Mouse (Mus musculus) midbrain, embryonic 16.5 days (tissue): ENCODE results near the gene Upk2. TPM values are rescaled to one million over a fixed set of nuclear protein-coding genes. Genes with fewer than 3 reads are reported as not detected.

Source experiments
- ATAC-seq: fragments of 200-750 bp; cut with Nextera tagmentation; 2 replicates; pipeline ENCODE4 v1.8.0; 2017; ENCODE audit warnings: moderate TSS enrichment
- H3K27ac ChIP-seq: fragments of 300-500 bp; sonication (generic); 2 replicates; pipeline ENCODE4 v1.5.1; 2014; ENCODE audit warnings: mild to moderate bottlenecking, low read length, mixed read lengths
- H3K27me3 ChIP-seq: fragments of 300-500 bp; sonication (generic); 2 replicates; pipeline ENCODE4 v1.6.1; 2014; ENCODE audit warnings: low read depth, low read length, mixed read lengths; ENCODE audit not compliant: control insufficient read depth, insufficient read depth
- H3K36me3 ChIP-seq: fragments of 300-500 bp; sonication (generic); 2 replicates; pipeline ENCODE4 v1.6.1; 2014; ENCODE audit warnings: mild to moderate bottlenecking, low read length, moderate library complexity, mixed read lengths; ENCODE audit not compliant: control insufficient read depth, insufficient read depth
- H3K4me1 ChIP-seq: fragments of 300-500 bp; sonication (generic); 2 replicates; pipeline ENCODE4 v1.6.1; 2014; ENCODE audit warnings: mild to moderate bottlenecking, low read length, mixed read lengths; ENCODE audit not compliant: control insufficient read depth, insufficient read depth
- H3K4me2 ChIP-seq: fragments of 300-500 bp; sonication (generic); 2 replicates; pipeline ENCODE4 v1.6.1; 2014; ENCODE audit warnings: mild to moderate bottlenecking, low read length, mixed read lengths
- H3K4me3 ChIP-seq: fragments of 300-500 bp; sonication (generic); 2 replicates; pipeline ENCODE4 v1.5.1; 2014; ENCODE audit warnings: low read depth, mild to moderate bottlenecking, low read length, moderate library complexity, mixed read lengths
- H3K9ac ChIP-seq: fragments of 300-500 bp; sonication (generic); 2 replicates; pipeline ENCODE4 v1.6.1; 2014; ENCODE audit warnings: low read depth, low read length, mixed read lengths
- H3K9me3 ChIP-seq: fragments of 300-500 bp; sonication (generic); replicated peaks from 2 replicates; pipeline ENCODE4 v1.6.1; 2014; ENCODE audit warnings: mild to moderate bottlenecking, low read length, mixed read lengths; ENCODE audit not compliant: control insufficient read depth, poor library complexity, severe bottlenecking
- WGBS: fragments of 180-500 bp; shearing (Covaris S2); extraction: QIAGEN DNeasy Blood & Tissue Kit; methylation state at CpG from one replicate; pipeline ENCODE4 v1.1.7; 2014; 5-methylcytosine and 5-hydroxymethylcytosine counted together
- polyA plus RNA-seq: library from polyadenylated mRNA; unstranded; fragments of >200 nt; fragmentation: Nextera tagmentation; extraction: Ambion mirVana; gene quantifications from 2 replicates; pipeline ENCODE4 v1.2.1, GENCODE M21; 2015

Gene Upk2
- polyA plus RNA-seq, 1 experiment from 2014 or later = not detected

GRCm38 (mm10) chr9:44489651-44490085 lies 34.9 kb upstream of the Upk2 start:
- no peaks in the 10 kb centered on the region for H3K9me3 ChIP-seq
- H3K4me1 ChIP-seq = peaks cover 85% of the 10 kb centered on the region
- H3K27ac ChIP-seq = peak overlapping the region; percentile 54
- no peaks in the 10 kb centered on the region for H3K27me3 ChIP-seq
- H3K9ac ChIP-seq = peak overlapping the region; percentile 52
- WGBS = 6% methylated on average over 17 of the region's 17 CpGs
- ATAC-seq = no peak
- no peak overlapping the region for H3K4me3 ChIP-seq
- peak overlapping the region; percentile 93 for H3K4me2 ChIP-seq
- H3K36me3 ChIP-seq = no peaks in the 10 kb centered on the region; the same call in 1 of the 2 replicates

- no peaks in the 10 kb centered on the region for H3K9me3 ChIP-seq
- ATAC-seq = no peak; the same call in 1 of the 2 replicates
- peak overlapping the region; percentile 52 for H3K9ac ChIP-seq
- no peaks in the 10 kb centered on the region; the same call in 1 of the 2 replicates for H3K36me3 ChIP-seq
- H3K27me3 ChIP-seq = no peaks in the 10 kb centered on the region
- peaks cover 85% of the 10 kb centered on the region for H3K4me1 ChIP-seq
- peak overlapping the region; percentile 93 for H3K4me2 ChIP-seq
- 9% methylated on average over 5 of the region's 5 CpGs for WGBS
- H3K27ac ChIP-seq = peak overlapping the region; percentile 56
- H3K4me3 ChIP-seq = no peak overlapping the region
Observed at GRCm38 (mm10) chr9:44488855-44489381, 34.1 kb upstream of the Upk2 start.

GRCm38 (mm10) chr9:44488416-44488815 lies 33.6 kb upstream of the Upk2 start:
- no peak for ATAC-seq
- 19% methylated on average over 8 of the region's 8 CpGs for WGBS
- Histone ChIP-seq H3K27ac (peak overlapping the region; percentile 56), H3K4me1 (peaks cover 80% of the 10 kb centered on the region), H3K9ac (peak overlapping the region; percentile 52), H3K36me3 (no peaks in the 10 kb centered on the region; the same call in 1 of the 2 replicates), H3K27me3 (no peaks in the 10 kb centered on the region), H3K4me3 (no peak overlapping the region), H3K9me3 (no peaks in the 10 kb centered on the region), H3K4me2 (peak overlapping the region; percentile 93)

GRCm38 (mm10) chr9:44487441-44487840 lies 32.7 kb upstream of the Upk2 start:
- Histone ChIP-seq H3K9ac (peak overlapping the region; percentile 49; the same call in 1 of the 2 replicates), H3K4me1 (peaks cover 71% of the 10 kb centered on the region), H3K4me3 (peak overlapping the region; percentile 24), H3K4me2 (peak overlapping the region; percentile 93), H3K27ac (peak overlapping the region; percentile 56; the same call in 1 of the 2 replicates), H3K27me3 (no peaks in the 10 kb centered on the region), H3K36me3 (no peaks in the 10 kb centered on the region; the same call in 1 of the 2 replicates), H3K9me3 (no peaks in the 10 kb centered on the region)
- 9% methylated on average over 7 of the region's 7 CpGs for WGBS
- no peak for ATAC-seq

GRCm38 (mm10) chr9:44486741-44487421 lies 32.1 kb upstream of the Upk2 start:
- no peak for ATAC-seq
- peak overlapping the region; percentile 24 for H3K4me3 ChIP-seq
- H3K4me2 ChIP-seq = peak overlapping the region; percentile 93
- no peaks in the 10 kb centered on the region for H3K9me3 ChIP-seq
- peaks cover 76% of the 10 kb centered on the region for H3K4me1 ChIP-seq
- H3K27me3 ChIP-seq = no peaks in the 10 kb centered on the region
- 17% methylated on average over 15 of the region's 15 CpGs for WGBS
- peak overlapping the region; percentile 49 for H3K9ac ChIP-seq
- peak overlapping the region; percentile 56; the same call in 1 of the 2 replicates for H3K27ac ChIP-seq
- no peaks in the 10 kb centered on the region; the same call in 1 of the 2 replicates for H3K36me3 ChIP-seq

GRCm38 (mm10) chr9:44486335-44486734 lies 31.6 kb upstream of the Upk2 start:
- no peak for ATAC-seq
- H3K27ac ChIP-seq = no peak overlapping the region
- H3K27me3 ChIP-seq = no peaks in the 10 kb centered on the region
- H3K9me3 ChIP-seq = no peaks in the 10 kb centered on the region
- H3K36me3 ChIP-seq = no peaks in the 10 kb centered on the region
- H3K4me1 ChIP-seq = peaks cover 76% of the 10 kb centered on the region
- H3K4me3 ChIP-seq = peak overlapping the region; percentile 24
- WGBS = 16% methylated on average over 3 of the region's 3 CpGs
- H3K4me2 ChIP-seq = peak overlapping the region; percentile 93
- peak overlapping the region; percentile 49 for H3K9ac ChIP-seq

GRCm38 (mm10) chr9:44485516-44486161 lies 30.9 kb upstream of the Upk2 start:
- Histone ChIP-seq H3K9me3 (no peaks in the 10 kb centered on the region), H3K36me3 (no peaks in the 10 kb centered on the region), H3K27ac (no peak overlapping the region), H3K4me2 (peak overlapping the region; percentile 93), H3K4me1 (peaks cover 72% of the 10 kb centered on the region), H3K4me3 (peak overlapping the region; percentile 92), H3K9ac (peak overlapping the region; percentile 95), H3K27me3 (no peaks in the 10 kb centered on the region)
- no peak for ATAC-seq
- WGBS = 33% methylated on average over 13 of the region's 14 CpGs

GRCm38 (mm10) chr9:44485105-44485515 lies 30.3 kb upstream of the Upk2 start:
- no peaks in the 10 kb centered on the region for H3K36me3 ChIP-seq
- no peak overlapping the region for H3K27ac ChIP-seq
- peak overlapping the region; percentile 92 for H3K4me3 ChIP-seq
- no peaks in the 10 kb centered on the region for H3K27me3 ChIP-seq
- peak overlapping the region; percentile 93 for H3K4me2 ChIP-seq
- H3K4me1 ChIP-seq = peaks cover 67% of the 10 kb centered on the region
- WGBS = 36% methylated on average over 6 of the region's 6 CpGs
- H3K9me3 ChIP-seq = no peaks in the 10 kb centered on the region
- no peak for ATAC-seq
- peak overlapping the region; percentile 95 for H3K9ac ChIP-seq
